Mouse (Mus musculus) B cell, adult 2 months (primary cell): ENCODE data around the gene Tollip.
"Not testable (repeated sequence)": the region's sequence is repeated elsewhere in the genome, so short reads cannot be mapped to it uniquely, and the experiment has no call there.

Experiments used
- DNase-seq, 2 experiments: peaks; one replicate each; pipeline ENCODE4 v3.0.0; 2022

Gene Tollip

DNA sequence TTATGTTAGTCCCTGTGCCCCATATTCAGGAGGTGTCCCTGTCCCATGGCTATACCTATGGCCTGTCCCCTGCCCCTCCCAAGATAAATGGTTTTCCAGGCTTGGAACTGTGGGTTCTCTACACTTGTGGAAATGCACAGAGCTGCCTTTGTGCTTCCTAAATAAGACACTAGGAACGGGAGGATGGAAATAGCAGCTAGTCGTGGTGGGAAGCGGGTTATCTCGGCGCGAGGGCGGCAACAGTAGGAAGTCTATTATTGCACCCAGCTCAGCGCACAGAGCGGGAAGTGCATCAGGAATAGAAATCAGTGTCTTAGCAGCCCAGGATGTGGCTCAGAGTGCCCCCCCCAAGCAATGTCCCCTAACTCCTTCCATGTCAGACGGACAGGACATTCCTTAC, 10.3 kb upstream of the Tollip start:
- DNase-seq: no peak

DNA sequence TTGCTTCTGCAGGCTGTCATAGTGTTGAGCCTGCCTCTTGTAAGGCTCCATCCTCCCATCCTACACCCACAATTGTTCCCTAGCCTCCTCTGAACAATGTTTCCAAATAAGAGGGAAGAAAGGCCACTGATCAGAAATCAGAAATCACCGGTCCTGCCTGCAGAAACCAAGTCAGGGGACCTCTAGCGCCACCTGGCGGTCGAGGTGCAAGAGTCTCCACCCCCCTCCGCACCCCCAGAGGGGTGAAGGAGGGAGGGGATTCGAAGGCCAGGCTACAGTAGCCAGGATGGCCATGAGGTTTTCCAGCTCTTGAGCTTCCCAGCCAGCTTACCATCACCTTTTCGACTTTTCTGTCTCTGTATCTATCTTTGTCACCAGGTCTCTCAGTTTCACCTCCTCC, 6.6 kb upstream of the Tollip start:
- DNase-seq: peak; percentile 84 to 85

GRCm38 (mm10) chr7:141924121-141924520, 5.8 kb upstream of the Tollip start:
- not testable (repeated sequence) for DNase-seq

DNA sequence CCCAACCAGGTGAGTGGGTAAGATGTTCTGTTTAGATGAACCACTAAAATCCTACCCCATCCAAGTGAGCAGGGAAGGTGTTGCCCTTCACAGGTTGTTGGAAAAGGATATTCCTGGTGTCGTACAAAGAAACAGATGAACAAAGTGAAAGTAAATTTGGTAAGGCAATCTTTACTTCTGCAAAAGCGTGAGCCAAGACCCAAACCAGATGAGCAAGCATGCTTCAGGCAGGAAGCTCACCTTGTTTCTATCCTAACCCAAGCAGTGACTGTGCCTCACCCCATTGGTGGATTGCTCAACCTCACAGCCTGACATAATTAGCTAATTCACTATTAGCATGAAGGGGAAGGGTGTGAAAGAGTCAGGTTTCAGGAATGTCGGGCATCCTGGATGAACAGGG, 7.0 kb downstream of the Tollip start:
- no peak for DNase-seq

DNA sequence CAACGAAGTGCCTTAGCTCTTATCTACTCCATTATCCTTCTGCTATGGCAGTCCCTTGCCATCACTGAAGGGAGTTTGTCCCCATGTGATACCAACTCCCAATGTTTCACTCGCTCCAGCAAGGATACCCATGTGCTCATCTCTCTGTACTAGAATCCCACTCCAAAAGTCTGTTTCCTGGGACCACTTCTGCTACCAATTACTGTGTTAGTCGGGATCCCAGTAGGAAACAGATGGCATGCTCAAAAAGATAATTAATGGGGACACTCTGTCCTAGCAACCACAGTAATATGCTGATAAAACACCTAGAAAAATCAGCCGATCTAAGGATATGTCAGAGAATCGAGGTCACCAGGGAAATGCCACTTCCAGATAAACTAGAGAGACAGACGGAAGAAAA, 9.7 kb downstream of the Tollip start:
- no peak for DNase-seq

DNA sequence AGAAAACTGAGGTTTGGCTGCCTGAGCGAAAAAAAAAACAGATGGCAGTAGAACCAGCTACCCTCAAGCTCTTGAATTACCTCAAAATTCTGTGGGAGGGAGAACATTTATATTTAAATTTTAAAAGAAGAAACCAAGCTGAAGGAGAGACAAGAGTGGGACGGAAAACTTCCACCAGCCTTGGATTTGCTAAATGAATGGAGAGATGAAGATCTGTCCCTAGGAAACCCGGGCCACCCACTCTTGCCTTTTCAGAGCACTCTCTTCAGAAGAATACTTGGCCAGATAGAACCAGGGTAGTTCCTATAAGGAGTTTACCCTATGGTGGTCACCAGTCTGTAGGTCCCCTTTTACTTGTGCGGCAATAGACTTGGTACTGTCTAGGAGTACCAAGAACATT, 15.5 kb downstream of the Tollip start:
- DNase-seq: no peak

DNA sequence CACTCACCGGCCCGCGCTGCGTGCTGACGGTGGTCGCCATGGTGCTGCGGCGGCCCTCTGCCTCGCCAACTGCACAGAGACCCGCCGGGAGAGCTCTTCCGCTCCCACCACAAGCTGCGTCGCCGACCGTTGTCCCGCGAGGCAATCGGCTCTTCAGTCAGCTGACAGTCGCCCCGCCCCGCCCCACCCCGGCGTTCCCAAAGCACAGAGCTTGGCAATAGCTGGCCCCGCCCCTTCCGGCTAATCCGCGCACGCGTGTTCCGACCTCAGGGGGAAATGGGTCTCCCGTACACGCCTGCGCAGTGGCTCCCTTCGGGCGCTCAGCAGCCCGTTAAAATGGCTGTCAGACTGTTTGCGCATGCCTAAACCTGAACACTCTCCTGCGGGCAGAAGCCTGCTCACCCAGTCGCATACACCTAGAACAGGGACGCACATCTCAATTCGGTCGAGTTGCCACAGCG, 16.0 kb downstream of the Tollip start:
- peak; percentile 100 for DNase-seq

DNA sequence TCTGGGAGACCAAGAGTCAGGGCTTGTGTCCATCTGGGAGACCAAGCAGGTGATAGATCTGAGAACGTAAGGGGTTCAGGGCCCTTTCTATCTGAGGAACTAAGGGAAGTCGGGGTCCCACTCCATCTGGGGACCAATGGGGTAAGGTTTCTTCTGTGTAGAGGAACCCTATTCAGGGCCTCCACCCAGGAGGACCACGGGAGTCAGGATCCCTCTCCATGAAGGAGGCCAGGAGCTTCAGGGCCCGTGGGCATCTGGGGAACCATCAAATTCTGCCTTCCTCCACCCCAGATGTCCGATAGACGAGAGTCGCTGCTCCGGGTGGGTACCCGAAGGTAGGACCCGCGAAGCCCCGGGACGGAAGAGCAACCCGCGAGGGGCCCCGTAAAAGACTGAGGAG, 16.5 kb downstream of the Tollip start:
- no peak for DNase-seq

GRCm38 (mm10) chr7:141892151-141892550, 26.2 kb downstream of the Tollip start:
- DNase-seq: no peak

DNA sequence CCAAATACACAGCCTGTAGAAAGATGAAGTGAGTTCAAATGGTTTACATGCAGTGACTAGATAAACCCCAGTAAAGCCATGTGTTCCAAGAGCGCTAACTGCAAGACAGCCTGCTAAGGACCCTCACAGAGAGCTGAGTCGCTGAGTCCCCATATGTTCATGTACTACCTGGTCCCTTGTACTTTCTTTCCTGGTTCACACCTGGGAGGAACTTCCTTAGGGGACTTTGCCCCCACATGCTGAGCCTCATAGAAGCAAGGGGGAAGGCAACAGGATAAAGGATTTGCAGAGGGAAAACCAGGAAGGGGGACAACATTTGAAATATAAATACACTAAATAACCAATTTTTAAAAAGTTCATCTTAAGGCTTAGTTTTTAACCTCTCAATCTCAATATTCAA, 39.5 kb downstream of the Tollip start:
- no peak for DNase-seq

DNA sequence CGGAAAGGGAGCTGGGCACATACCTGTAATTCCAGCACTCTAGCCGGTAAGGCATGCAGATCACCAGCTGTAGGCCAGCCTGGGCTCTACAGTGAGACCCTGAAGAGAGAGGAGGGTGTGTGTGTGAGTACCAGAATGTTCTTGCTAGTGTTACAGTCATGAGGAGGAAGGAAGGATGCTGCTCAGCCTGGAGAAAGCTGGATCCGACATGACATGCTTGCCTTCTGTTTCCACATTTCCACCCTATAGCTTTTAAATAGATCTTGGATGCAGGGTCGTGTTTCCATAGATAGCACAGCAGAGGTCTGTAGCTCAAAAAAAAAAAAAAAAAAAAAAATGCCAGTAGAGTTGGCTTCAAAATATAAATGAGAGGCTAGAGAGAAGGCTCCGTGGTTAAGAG, 43.4 kb downstream of the Tollip start:
- DNase-seq: no peak

DNA sequence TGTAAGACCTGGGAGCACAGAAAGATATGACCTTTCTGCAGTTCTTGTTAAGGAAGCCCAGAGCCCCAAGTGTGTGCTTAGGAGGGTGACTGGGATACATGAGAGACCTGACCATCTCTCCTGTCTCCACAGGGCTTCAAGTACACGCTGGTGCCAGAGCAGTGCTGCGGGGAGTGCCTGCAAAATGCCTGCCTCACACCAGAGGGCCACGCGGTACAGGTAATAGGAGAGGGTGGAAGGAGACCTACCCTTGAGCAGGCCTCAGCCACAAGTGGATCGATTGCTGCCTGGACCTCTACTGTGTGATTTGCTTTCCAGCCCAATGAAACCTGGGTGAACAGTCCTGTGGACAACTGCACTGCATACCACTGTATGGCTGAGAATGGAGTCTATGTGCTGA, 47.8 kb downstream of the Tollip start:
- DNase-seq: no peak

DNA sequence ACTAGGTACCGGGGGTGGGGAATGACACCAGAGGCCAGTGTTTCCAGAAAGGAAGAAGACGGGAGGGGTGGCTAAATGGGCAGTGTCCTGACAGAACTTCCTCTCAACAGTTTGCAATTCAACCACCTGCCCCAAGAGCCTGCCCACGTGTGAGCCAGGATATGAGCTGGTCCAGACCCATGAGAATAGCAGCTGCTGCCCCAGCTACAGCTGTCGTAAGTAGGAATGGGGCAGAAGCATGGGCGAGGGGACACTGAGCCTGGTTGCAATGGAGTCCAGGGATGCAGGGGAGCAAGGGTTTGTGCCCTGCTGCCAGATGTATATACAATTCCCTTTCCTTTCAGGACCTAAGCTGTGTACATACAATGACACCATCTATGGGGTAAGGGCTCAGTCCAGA, 48.7 kb downstream of the Tollip start:
- no peak for DNase-seq

GRCm38 (mm10) chr7:141861046-141861445, 57.3 kb downstream of the Tollip start:
- DNase-seq: no peak

DNA sequence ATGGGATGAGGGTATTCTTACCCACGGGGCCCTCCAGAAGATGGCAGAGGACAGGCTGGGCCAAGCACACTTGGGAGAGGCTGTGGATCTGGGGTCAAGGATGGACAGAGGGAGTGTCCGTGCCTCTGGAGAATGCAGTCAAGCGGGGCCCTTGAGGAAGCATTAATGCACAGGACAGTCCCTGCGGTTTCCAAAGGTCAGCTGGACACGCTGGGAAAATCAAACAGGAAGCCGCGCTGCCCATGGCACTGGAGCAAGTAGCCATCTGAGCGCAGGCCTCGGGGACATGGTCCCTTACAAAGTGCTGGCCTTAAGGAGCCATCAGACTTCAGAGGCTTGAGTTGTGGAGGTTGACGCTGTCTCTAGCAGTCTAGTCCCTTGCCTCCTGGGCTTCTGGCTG, 78.0 kb downstream of the Tollip start:
- DNase-seq: no peak

DNA sequence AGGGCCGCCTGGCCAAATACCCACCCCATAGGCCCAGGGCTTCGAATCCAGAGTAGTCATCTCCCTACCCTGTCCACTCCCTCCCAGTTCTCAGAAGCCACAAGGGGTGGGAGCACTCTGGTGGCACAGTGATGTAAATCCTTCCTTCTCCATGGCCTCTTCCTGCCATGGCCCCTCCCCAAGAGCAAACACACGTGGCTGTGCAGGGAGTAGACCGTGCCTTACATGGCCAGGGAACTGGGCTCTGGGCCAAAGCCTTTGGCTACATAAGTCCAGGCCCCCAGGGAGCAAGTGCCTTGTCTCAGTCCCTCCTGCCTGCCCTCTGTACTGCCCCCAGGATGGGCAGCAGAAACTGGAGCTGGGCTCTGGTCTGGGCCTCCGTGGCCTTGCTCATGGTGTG, 79.5 kb downstream of the Tollip start, which contains the start of gene Muc5b:
TSS of gene Muc5b (plus strand) at position 292 of the 400 bp plus-strand sequence.
- DNase-seq: no peak

- no peak for DNase-seq
Observed at GRCm38 (mm10) chr7:141836423-141836822, 81.9 kb downstream of the Tollip start.

DNA sequence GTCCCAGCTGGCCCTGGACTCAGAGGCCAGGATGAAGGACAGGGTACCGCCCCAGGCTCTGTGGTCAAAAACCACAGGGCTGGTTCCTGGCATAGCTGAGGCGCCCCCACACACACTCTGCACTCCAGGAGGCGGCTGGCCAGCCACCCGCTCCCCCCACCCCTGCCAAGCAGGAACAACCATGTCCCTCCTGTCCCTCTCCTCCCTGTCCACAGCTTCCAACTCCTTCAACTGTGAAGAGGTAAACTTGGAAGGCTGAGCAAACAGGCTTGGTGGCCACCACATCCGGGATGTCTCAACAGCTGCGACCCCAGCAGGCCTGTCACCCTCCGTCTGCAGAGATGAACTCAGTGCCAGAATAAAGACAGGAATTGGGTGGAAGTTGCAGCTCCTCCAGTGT, 82.4 kb downstream of the Tollip start:
- no peak for DNase-seq
